Mouse (Mus musculus): ENCODE results near the gene Lect2. TPM values are rescaled to one million over a fixed set of nuclear protein-coding genes. Genes with fewer than 3 reads are reported as not detected.

Gene Lect2
- total RNA-seq (2018; cell fraction: chromatin; rRNA removed), result not detected
- total RNA-seq (2018; cell fraction: cytosol; rRNA removed), result not detected
- not detected for total RNA-seq (2018; cell fraction: nucleus; rRNA removed)
- polyA plus RNA-seq (2018), result not detected in 3 replicates

DNA sequence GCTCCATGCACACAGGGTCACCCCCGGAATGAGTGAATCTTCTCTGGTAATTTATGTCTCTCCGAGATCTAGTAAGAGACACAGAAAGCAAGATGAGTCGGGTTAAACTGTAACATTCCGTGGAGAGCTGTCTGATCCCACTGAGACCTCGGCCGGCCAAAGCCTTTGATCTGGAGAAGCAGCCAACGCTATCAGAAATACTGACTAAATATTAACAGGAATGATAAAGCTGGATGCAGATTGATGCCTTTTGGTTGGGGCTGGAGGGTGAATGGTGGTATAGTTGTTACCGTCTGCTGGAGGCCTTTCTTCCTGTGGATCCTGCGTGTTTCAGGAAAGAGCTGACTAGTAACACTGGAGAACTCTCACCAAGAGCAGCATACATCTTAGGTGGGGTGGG is at the start of gene Lect2:
Gene Lect2, minus strand, starts transcription at position 102 of the 400 bp plus-strand sequence.
- Histone ChIP-seq H3K4me3 (ENCODE audit: inconsistent target) (no peak within 1 kb of the TSS), H3K27ac (no peak within 1 kb of the TSS), H3K79me2 (ENCODE audit: inconsistent target) (no peaks in the 10 kb centered on the region), H3K36me3 (ENCODE audit: inconsistent target) (no peaks in the 10 kb centered on the region)
- WGBS (ENCODE audit: missing documents), result 89% methylated on average over 9 of the region's 9 CpGs

DNA sequence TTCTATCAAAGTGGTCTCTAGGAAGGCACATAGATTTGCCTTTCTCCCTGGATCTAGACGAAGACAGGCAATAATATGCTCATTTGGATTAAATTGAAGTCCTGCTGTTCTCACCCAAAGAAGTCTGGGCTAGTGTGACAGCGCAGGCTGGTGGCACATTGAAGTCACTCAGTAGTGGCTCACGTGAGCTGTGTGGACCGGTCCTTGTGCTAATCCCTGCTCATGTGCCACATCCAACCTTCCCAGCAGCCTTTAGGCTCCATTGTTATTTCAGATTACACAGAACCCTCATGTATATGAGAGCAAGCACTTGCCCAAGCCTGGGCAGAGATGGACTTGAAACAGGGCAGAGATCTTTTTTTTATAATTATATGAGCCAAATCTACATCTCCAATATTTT is 49.0 kb upstream of the Lect2 start:
- Histone ChIP-seq H3K36me3 (ENCODE audit: inconsistent target) (no peaks in the 10 kb centered on the region), H3K79me2 (ENCODE audit: inconsistent target) (no peaks in the 10 kb centered on the region), H3K4me3 (ENCODE audit: inconsistent target) (no peak overlapping the region), H3K27ac (no peak overlapping the region)
- WGBS (ENCODE audit: missing documents), result 98% methylated on average over 4 of the region's 4 CpGs

DNA sequence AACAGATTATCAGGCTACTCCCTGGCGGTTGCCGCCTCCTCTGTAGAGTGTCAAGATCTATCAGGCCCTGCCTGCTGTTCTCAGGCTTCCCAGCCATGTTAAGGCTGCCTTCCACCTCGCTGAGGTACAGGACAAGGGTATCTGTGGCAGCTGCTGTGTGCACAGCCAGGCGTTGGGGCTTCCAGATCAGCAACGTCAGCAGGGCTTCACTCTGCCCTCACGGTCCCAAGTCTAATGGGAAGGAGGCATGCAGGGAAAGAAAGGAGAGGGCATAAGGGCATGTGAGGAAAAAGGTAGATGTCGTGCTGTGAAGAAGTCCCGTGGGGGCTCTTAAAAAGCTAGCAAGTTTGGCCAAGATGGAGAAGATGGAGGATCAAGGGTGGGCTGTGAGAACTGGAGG is 46.9 kb upstream of the Lect2 start:
- Histone ChIP-seq H3K79me2 (ENCODE audit: inconsistent target) (no peaks in the 10 kb centered on the region), H3K36me3 (ENCODE audit: inconsistent target) (no peaks in the 10 kb centered on the region), H3K27ac (no peak overlapping the region), H3K4me3 (ENCODE audit: inconsistent target) (no peak overlapping the region)
- 98% methylated on average over 8 of the region's 8 CpGs for WGBS (ENCODE audit: missing documents)

DNA sequence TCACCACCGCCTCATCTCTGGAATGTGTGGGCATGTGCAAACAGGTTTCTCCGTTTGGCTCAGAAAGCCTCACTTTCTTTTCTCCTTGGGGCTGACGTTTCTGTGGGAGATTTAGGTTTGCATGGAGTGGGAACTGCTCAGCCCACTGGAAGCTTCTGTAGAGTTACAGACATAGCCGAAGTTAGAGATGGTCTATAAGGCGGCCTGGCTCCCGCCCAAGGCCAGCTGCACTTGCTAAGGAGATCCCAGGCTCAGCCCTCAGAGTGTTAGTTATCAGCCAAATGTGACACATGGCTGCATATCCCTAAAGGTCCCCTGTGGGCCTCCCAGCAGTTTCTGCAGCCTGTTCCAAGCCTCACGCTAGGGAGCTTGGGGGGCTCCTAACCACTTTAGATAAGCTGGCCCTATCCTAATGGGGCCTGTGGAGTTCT is 45.7 kb upstream of the Lect2 start:
- 89% methylated on average over 7 of the region's 7 CpGs for WGBS (ENCODE audit: missing documents)
- H3K4me3 ChIP-seq (ENCODE audit: inconsistent target), result no peak overlapping the region
- peak overlapping the region; percentile 89 for H3K27ac ChIP-seq
- no peaks in the 10 kb centered on the region for H3K79me2 ChIP-seq (ENCODE audit: inconsistent target)
- no peaks in the 10 kb centered on the region for H3K36me3 ChIP-seq (ENCODE audit: inconsistent target)

DNA sequence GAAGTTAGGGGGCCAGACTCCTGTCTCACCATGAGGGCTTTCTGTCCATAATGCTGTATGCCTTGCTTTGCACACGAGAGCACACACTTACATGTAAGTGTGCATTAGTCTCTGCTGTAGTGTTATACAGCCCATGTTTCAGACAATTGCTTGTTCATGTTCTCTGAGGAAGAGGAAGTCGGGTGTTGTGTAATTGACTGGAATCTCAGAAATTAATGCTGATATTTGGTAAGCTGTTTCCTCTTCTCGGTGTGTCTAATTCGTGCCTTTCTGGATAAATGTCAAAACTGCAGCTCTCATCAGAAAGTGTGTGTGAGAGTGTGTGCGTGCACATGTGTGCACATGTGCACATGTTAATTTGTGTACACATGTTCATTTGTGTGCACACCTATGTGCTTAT is 44.9 kb upstream of the Lect2 start:
- H3K27ac ChIP-seq, result peak overlapping the region; percentile 89
- H3K79me2 ChIP-seq (ENCODE audit: inconsistent target), result no peaks in the 10 kb centered on the region
- H3K4me3 ChIP-seq (ENCODE audit: inconsistent target), result no peak overlapping the region
- no peaks in the 10 kb centered on the region for H3K36me3 ChIP-seq (ENCODE audit: inconsistent target)
- 2% methylated on average over 5 of the region's 5 CpGs for WGBS (ENCODE audit: missing documents)

DNA sequence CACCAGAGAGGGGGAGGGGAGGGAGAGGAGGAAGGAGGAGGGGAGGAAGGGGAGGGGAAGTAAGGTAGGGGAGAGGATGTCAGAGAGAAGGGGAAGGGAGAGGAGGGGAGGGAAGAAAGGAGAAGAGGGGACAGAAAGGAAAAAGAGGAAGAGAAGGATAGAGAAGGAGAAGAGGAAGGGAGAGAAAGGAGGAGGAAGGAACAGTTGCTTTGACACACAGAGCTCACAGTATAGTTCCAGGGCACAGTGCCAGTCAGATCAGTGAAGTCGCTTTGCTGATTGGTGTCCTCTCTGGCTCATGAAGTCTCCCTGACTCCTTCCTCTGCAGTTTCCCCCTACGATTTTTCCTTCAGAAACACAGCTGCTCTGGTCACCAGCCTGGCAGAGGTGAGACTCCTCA is 43.6 kb upstream of the Lect2 start:
- Histone ChIP-seq H3K79me2 (ENCODE audit: inconsistent target) (no peaks in the 10 kb centered on the region), H3K27ac (peak overlapping the region; percentile 89), H3K4me3 (ENCODE audit: inconsistent target) (no peak overlapping the region), H3K36me3 (ENCODE audit: inconsistent target) (no peaks in the 10 kb centered on the region)
- 5% methylated on average over 2 of the region's 2 CpGs for WGBS (ENCODE audit: missing documents)

DNA sequence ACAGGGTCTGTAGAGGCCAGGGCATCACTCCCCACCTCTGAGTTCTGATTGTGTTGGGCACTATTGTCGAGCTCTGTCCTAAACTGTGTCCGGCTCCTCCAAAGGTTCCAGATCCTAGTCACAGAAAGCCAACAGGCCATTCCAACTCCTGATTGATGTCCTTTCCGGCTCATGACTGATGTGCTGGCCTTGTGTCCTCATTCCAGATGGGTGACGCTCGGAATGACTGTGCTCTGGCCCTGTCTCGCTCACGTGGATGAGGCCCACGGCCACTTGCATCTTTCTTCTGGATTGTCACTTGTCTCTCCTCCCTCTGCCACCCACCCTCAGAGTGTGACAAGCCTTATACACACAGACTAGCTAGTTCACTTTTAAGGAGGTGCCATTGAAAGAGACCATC is 42.9 kb upstream of the Lect2 start:
- Histone ChIP-seq H3K4me3 (ENCODE audit: inconsistent target) (no peak overlapping the region), H3K79me2 (ENCODE audit: inconsistent target) (no peaks in the 10 kb centered on the region), H3K27ac (no peak overlapping the region), H3K36me3 (ENCODE audit: inconsistent target) (no peaks in the 10 kb centered on the region)
- WGBS (ENCODE audit: missing documents), result 95% methylated on average over 8 of the region's 8 CpGs

DNA sequence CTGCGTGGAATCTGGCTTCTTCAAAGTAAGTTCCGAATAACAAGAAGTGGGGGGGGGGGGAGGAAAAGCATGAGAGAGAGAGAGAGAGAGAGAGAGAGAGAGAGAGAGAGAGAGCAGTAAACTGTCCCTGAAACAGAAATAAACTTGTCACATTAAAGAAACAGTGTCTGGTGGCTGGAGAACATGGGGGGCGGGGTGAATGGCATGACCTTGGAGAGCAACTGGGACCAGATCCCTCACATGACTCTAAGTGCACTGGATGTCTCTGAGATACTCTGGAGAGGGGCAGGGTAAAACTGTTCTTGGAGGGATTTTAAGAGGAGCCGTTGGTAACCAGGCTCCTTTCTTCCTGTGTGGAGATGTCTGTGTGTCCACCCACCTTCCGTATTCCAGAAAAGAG is 41.9 kb upstream of the Lect2 start:
- Histone ChIP-seq H3K36me3 (ENCODE audit: inconsistent target) (no peaks in the 10 kb centered on the region), H3K4me3 (ENCODE audit: inconsistent target) (no peak overlapping the region), H3K27ac (no peak overlapping the region), H3K79me2 (ENCODE audit: inconsistent target) (no peaks in the 10 kb centered on the region)
- WGBS (ENCODE audit: missing documents), result 94% methylated on average over 5 of the region's 5 CpGs

DNA sequence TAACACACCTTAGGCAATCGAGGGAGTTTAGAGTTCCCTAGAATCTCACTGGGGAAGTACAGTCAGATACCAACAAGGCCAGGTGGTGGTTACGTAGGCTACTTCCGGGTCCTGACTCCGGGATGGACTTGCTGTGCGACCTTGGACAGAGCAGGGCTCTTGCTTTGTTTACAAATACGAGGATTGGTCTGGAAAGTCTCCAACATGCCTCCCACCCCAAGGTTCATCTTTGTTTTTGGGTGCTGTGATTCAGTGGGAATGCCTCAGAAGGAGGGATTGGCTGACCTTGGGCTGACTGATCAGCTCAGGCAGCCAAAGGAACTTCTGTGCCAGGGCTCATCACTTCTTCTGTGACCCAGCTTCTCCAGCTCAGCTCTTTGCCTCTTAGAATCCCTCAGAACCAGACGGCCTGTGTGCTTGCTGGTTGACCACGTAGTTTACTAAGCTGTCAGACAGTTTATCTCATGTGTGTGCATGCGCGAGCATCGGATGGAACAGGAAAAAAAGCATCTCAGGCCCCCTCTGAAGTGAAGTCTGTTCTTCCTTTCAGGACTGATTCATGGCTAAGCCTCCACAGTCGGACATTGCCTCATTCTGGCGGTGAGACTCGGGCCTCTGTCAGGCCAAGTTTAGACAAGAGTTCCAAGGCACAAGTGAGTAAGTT is 40.3 kb upstream of the Lect2 start:
- WGBS (ENCODE audit: missing documents), result 92% methylated on average over 14 of the region's 14 CpGs
- no peaks in the 10 kb centered on the region for H3K79me2 ChIP-seq (ENCODE audit: inconsistent target)
- no peak overlapping the region for H3K4me3 ChIP-seq (ENCODE audit: inconsistent target)
- no peak overlapping the region for H3K27ac ChIP-seq
- no peaks in the 10 kb centered on the region for H3K36me3 ChIP-seq (ENCODE audit: inconsistent target)

DNA sequence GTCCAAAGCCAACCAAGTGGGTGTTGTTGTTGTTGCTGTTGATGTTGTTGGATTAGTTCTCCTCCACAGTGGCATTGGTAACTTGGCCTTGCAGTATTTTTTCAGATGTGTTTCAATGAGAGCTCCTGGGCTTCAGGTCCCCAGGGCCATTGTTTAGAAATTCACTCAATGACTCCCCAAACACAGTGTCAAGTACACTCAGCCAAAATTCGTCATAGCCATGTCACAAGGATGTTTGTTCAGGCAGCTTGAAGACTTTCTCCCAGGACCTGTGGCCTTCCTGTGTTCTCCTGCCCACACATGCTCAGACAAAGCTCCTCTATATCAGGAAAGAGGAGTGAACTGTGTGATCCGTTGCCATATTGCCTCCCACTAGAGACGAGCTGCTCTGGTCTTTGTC is 37.7 kb upstream of the Lect2 start:
- H3K79me2 ChIP-seq (ENCODE audit: inconsistent target), result no peaks in the 10 kb centered on the region
- 98% methylated on average over 3 of the region's 3 CpGs for WGBS (ENCODE audit: missing documents)
- no peak overlapping the region for H3K4me3 ChIP-seq (ENCODE audit: inconsistent target)
- H3K27ac ChIP-seq, result no peak overlapping the region
- no peaks in the 10 kb centered on the region for H3K36me3 ChIP-seq (ENCODE audit: inconsistent target)

DNA sequence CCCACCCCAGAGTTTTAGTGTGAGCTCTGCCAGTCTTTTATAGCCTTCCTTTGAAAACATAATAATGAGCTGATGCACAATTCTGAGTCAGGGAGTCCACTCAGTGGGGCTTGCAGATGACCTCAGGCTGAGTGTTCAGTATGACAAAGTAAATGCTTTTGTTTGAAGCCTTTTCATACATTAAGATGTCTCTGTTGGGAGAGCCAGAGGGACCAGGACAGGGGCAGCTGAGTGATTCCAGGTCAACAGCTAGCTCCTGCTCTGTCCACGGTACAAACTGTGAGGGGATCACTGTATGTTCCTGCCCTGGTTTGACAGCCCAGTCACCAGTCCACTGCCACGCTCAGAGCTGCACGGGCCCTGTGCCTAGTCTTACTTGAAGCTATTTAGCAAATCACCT is 34.4 kb upstream of the Lect2 start:
- Histone ChIP-seq H3K4me3 (ENCODE audit: inconsistent target) (no peak overlapping the region), H3K36me3 (ENCODE audit: inconsistent target) (no peaks in the 10 kb centered on the region), H3K79me2 (ENCODE audit: inconsistent target) (no peaks in the 10 kb centered on the region), H3K27ac (no peak overlapping the region)
- WGBS (ENCODE audit: missing documents), result 95% methylated on average over 3 of the region's 3 CpGs

DNA sequence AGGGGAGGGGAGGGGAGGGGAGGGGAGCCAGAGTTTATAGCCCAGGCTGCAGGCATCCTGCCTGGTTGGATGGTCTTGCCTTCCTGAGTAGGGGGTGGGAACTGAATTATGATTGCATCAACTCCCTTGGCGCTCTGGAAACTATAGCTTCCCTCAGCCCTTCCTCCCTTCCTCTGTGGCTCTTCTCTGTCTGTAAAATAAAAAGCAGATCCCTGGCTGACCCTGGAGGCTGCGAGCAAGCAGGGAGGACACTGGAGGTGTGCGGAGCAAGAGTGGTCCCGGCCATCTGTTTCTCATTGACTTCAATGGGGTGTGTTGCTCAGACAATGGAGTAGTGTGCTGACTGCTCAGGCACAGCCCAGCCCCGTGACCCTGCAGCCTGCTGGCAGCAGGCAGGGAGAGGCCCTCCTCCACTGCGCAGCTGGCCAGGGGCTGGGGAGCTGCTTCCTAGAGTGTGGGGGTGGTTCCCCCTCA is 33.7 kb upstream of the Lect2 start:
- H3K27ac ChIP-seq, result peak overlapping the region; percentile 19; the same call in 1 of the 2 replicates
- no peak overlapping the region for H3K4me3 ChIP-seq (ENCODE audit: inconsistent target)
- no peaks in the 10 kb centered on the region for H3K79me2 ChIP-seq (ENCODE audit: inconsistent target)
- H3K36me3 ChIP-seq (ENCODE audit: inconsistent target), result no peaks in the 10 kb centered on the region
- 21% methylated on average over 6 of the region's 6 CpGs for WGBS (ENCODE audit: missing documents)

DNA sequence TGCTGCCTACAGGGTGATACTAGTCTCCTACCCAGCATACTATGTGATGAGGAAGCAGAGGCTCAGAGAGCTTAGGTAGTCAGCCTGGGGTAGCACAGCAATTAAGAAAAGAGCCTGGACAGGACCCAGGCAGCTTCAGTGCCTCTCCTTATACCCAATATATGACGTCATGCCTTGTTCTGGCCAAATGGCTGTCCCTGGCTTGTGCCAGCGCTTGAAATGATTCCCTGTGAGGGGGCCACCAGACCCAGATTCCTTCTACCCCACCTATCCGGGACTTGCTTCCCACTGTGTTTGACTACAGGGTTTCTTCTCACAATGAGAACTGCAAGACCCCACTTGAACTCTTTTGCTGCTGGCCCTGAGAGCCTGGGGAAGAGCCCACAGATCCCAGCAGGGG is 33.2 kb upstream of the Lect2 start:
- WGBS (ENCODE audit: missing documents), result 85% methylated on average over 3 of the region's 3 CpGs
- Histone ChIP-seq H3K27ac (no peak overlapping the region), H3K36me3 (ENCODE audit: inconsistent target) (no peaks in the 10 kb centered on the region), H3K4me3 (ENCODE audit: inconsistent target) (no peak overlapping the region), H3K79me2 (ENCODE audit: inconsistent target) (no peaks in the 10 kb centered on the region)

DNA sequence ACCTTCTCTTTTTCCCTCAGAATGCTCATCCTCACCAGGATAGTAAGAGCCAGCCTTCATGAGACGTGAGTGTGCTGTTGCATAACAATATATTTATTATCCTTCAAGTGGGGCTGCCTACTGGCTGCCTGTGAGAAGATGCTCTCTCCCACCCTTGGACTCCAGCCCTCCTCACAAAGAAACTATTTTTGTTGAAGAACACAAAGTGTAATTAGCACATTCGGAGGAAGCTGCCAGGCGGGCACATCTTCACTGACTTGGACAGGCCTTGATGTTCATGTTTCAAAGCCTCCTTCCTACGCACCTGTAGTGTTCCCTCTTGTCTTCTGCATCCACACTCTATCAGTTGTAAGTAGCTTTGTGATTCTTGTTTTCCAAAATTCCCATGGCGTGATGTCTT is 32.1 kb upstream of the Lect2 start:
- Histone ChIP-seq H3K79me2 (ENCODE audit: inconsistent target) (no peaks in the 10 kb centered on the region), H3K27ac (no peak overlapping the region), H3K4me3 (ENCODE audit: inconsistent target) (no peak overlapping the region), H3K36me3 (ENCODE audit: inconsistent target) (no peaks in the 10 kb centered on the region)
- WGBS (ENCODE audit: missing documents), result 97% methylated on average over 5 of the region's 5 CpGs

DNA sequence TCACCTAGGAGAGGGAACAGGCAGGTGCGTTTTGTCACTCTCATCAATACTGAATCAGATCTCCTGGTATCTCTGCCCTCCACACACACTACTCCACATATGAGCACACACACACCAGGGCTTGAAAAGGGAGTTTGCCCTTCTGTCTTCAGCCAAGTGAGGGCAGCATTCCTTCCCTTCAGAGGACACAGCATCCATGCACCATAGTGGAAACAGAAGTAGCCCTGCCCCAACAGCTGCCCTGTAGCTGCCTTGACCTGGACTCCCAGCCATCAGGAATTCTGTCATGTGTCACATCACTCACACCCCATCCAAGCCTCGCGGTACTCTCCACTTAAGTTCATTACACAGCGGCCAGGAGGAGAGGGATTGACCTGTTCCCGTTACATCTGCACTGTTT is 29.8 kb upstream of the Lect2 start:
- Histone ChIP-seq H3K36me3 (ENCODE audit: inconsistent target) (no peaks in the 10 kb centered on the region), H3K4me3 (ENCODE audit: inconsistent target) (no peak overlapping the region), H3K79me2 (ENCODE audit: inconsistent target) (no peaks in the 10 kb centered on the region), H3K27ac (no peak overlapping the region)
- WGBS (ENCODE audit: missing documents), result 100% methylated on average over 4 of the region's 5 CpGs
